Mouse (Mus musculus): ENCODE measurements around the gene Abcd4.

Abcd4 gene

GRCm38 (mm10) chr12:84616977-84617630 lies at the start of gene Abcd4:
Gene Abcd4, minus strand, starts transcription at chr12:84617413.
- peak; percentile 74 to 89 for DNase-seq (ENCODE audit: low spot score in 2 of 2)

- peak; percentile 65 to 75 for DNase-seq (ENCODE audit: low spot score in 2 of 2)
Observed at GRCm38 (mm10) chr12:84653912-84654311, 36.7 kb upstream of the Abcd4 start.

GRCm38 (mm10) chr12:84650234-84650633 lies 33.0 kb upstream of the Abcd4 start:
- peak in 1 of 2 experiments; percentile 37 for DNase-seq (ENCODE audit: low spot score in 2 of 2)

GRCm38 (mm10) chr12:84640654-84641053 lies 23.4 kb upstream of the Abcd4 start, which contains the start of gene Vrtn:
Gene Vrtn, plus strand, starts transcription at chr12:84641019.
- DNase-seq (ENCODE audit: low spot score in 2 of 2), result no peak

- DNase-seq (ENCODE audit: low spot score in 2 of 2), result no peak
Observed at GRCm38 (mm10) chr12:84640253-84640652, 23.0 kb upstream of the Abcd4 start.

GRCm38 (mm10) chr12:84631867-84632266 lies 14.7 kb upstream of the Abcd4 start:
- no peak for DNase-seq (ENCODE audit: low spot score in 2 of 2)

- no peak for DNase-seq (ENCODE audit: low spot score in 2 of 2)
Observed at GRCm38 (mm10) chr12:84625116-84625515, 7.9 kb upstream of the Abcd4 start.

- no peak for DNase-seq (ENCODE audit: low spot score in 2 of 2)
Observed at GRCm38 (mm10) chr12:84624601-84625000, 7.4 kb upstream of the Abcd4 start.

- DNase-seq (ENCODE audit: low spot score in 2 of 2), result no peak
Observed at GRCm38 (mm10) chr12:84620975-84621374, 3.8 kb upstream of the Abcd4 start.

GRCm38 (mm10) chr12:84617663-84618062 lies 450 bp upstream of the Abcd4 start:
- DNase-seq (ENCODE audit: low spot score in 2 of 2), result no peak

GRCm38 (mm10) chr12:84614524-84614923 lies 2.7 kb downstream of the Abcd4 start:
- no peak for DNase-seq (ENCODE audit: low spot score in 2 of 2)

GRCm38 (mm10) chr12:84614001-84614400 lies 3.2 kb downstream of the Abcd4 start:
- DNase-seq (ENCODE audit: low spot score in 2 of 2), result no peak

- DNase-seq (ENCODE audit: low spot score in 2 of 2), result no peak
Observed at GRCm38 (mm10) chr12:84612518-84612917, 4.7 kb downstream of the Abcd4 start.

- DNase-seq (ENCODE audit: low spot score in 2 of 2), result no peak
Observed at GRCm38 (mm10) chr12:84611718-84612117, 5.5 kb downstream of the Abcd4 start.

GRCm38 (mm10) chr12:84605860-84606259 lies 11.4 kb downstream of the Abcd4 start:
- DNase-seq (ENCODE audit: low spot score in 2 of 2), result no peak

- no peak for DNase-seq (ENCODE audit: low spot score in 2 of 2)
Observed at GRCm38 (mm10) chr12:84604001-84604400, 13.2 kb downstream of the Abcd4 start.

- no peak for DNase-seq (ENCODE audit: low spot score in 2 of 2)
Observed at GRCm38 (mm10) chr12:84598324-84598723, 18.9 kb downstream of the Abcd4 start.

GRCm38 (mm10) chr12:84589825-84590761 lies 27.1 kb downstream of the Abcd4 start:
- peak; percentile 93 to 98 for DNase-seq (ENCODE audit: low spot score in 2 of 2)

GRCm38 (mm10) chr12:84581285-84581684 lies 35.9 kb downstream of the Abcd4 start:
- no peak for DNase-seq (ENCODE audit: low spot score in 2 of 2)

GRCm38 (mm10) chr12:84578440-84578770 lies 38.8 kb downstream of the Abcd4 start:
- DNase-seq (ENCODE audit: low spot score in 2 of 2), result no peak

GRCm38 (mm10) chr12:84577768-84578439 lies 39.3 kb downstream of the Abcd4 start:
- no peak for DNase-seq (ENCODE audit: low spot score in 2 of 2)

GRCm38 (mm10) chr12:84573094-84573493 lies 44.1 kb downstream of the Abcd4 start:
- DNase-seq (ENCODE audit: low spot score in 2 of 2), result no peak
